Mouse (Mus musculus) C2C12 (cell line): ENCODE results near the gene Shisa7. TPM values are rescaled to one million over a fixed set of nuclear protein-coding genes. Genes with fewer than 3 reads are reported as not detected.
"Not testable (repeated sequence)": the region's sequence is repeated elsewhere in the genome, so short reads cannot be mapped to it uniquely, and the experiment has no call there.

Source experiments
- H3K27me3 ChIP-seq: one replicate; pipeline ENCODE4 v1.6.1; 2011; ENCODE audit not compliant: control insufficient read depth, insufficient read depth, insufficient read length
- H3K36me3 ChIP-seq: one replicate; pipeline ENCODE4 v1.6.1; 2011; ENCODE audit not compliant: control insufficient read depth, insufficient read depth
- H3K4me3 ChIP-seq: one replicate; pipeline ENCODE4 v1.5.1; 2011; ENCODE audit warnings: mild to moderate bottlenecking, control low read depth; ENCODE audit not compliant: poor library complexity, insufficient read depth, severe bottlenecking
- H3K79me2 ChIP-seq: one replicate; pipeline ENCODE4 v1.6.1; 2011; ENCODE audit not compliant: control insufficient read depth, insufficient read depth
- H3K79me3 ChIP-seq: one replicate; pipeline ENCODE4 v1.6.1; 2011; ENCODE audit warnings: low read depth, control low read depth
- H3ac ChIP-seq: one replicate; pipeline ENCODE3; 2011; ENCODE audit warnings: low read depth; ENCODE audit not compliant: control insufficient read depth, insufficient read length
- CEBPB ChIP-seq: IDR thresholded peaks from one replicate; pipeline ENCODE4 v1.6.1; 2011; ENCODE audit warnings: low read depth, mild to moderate bottlenecking, control low read depth, moderate library complexity
- CTCF ChIP-seq: IDR thresholded peaks from one replicate; pipeline ENCODE4 v1.5.1; 2011; ENCODE audit not compliant: control insufficient read depth, insufficient read depth, insufficient read length
- FOSL1 ChIP-seq: IDR thresholded peaks from one replicate; pipeline ENCODE4 v1.8.0; 2011; ENCODE audit warnings: mild to moderate bottlenecking, low read length; ENCODE audit not compliant: poor library complexity, insufficient read depth, severe bottlenecking
- MAX ChIP-seq: IDR thresholded peaks from one replicate; pipeline ENCODE4 v1.6.1; 2011; ENCODE audit warnings: mild to moderate bottlenecking, control low read depth
- MYOD1 ChIP-seq: IDR thresholded peaks from one replicate; pipeline ENCODE4 v1.6.1; 2011; ENCODE audit warnings: low read depth; ENCODE audit not compliant: control insufficient read depth, insufficient read length
- MYOG ChIP-seq: IDR thresholded peaks from one replicate; pipeline ENCODE4 v1.6.1; 2011; ENCODE audit not compliant: control insufficient read depth, insufficient read length; ENCODE audit errors: extremely low read depth
- USF1 ChIP-seq: IDR thresholded peaks from one replicate; pipeline ENCODE4 v1.6.1; 2011; ENCODE audit warnings: low read depth, mild to moderate bottlenecking, control low read depth, moderate library complexity
- polyA plus RNA-seq: library from polyadenylated mRNA; unstranded; fragments of >200 nt; fragmentation: generic; extraction: Trizol; gene quantifications from one replicate; pipeline ENCODE4 v1.2.1, GENCODE M21; 2012; ENCODE audit warnings: missing spikeins

Shisa7 gene
- polyA plus RNA-seq, 1 experiment = not detected

GRCm38 (mm10) chr7:4794631-4795168 lies 49.8 kb downstream of the Shisa7 start:
- no peak for TF ChIP-seq CTCF
- no peak for TF ChIP-seq MYOD1
- TF ChIP-seq CEBPB = no peak
- TF ChIP-seq MAX = no peak
- no peak for TF ChIP-seq FOSL1
- TF ChIP-seq USF1 = no peak
- TF ChIP-seq MYOG = no peak
- Histone ChIP-seq H3K79me2 (peaks cover 27% of the 10 kb centered on the region), H3ac (peak overlapping the region; percentile 100), H3K79me3 (peaks cover 19% of the 10 kb centered on the region), H3K4me3 (peak overlapping the region; percentile 60), H3K36me3 (peaks cover 45% of the 10 kb centered on the region), H3K27me3 (no peaks in the 10 kb centered on the region)

GRCm38 (mm10) chr7:4793674-4794073 lies 50.8 kb downstream of the Shisa7 start:
- Histone ChIP-seq H3K27me3 (no peaks in the 10 kb centered on the region), H3K36me3 (peaks cover 39% of the 10 kb centered on the region), H3K79me3 (peaks cover 19% of the 10 kb centered on the region), H3K4me3 (peak overlapping the region; percentile 60), H3ac (peak overlapping the region; percentile 100), H3K79me2 (peaks cover 27% of the 10 kb centered on the region)
- TF ChIP-seq MAX = no peak
- TF ChIP-seq MYOD1 = no peak
- TF ChIP-seq FOSL1 = no peak
- no peak for TF ChIP-seq CTCF
- TF ChIP-seq MYOG = no peak
- TF ChIP-seq CEBPB = no peak
- no peak for TF ChIP-seq USF1

GRCm38 (mm10) chr7:4793248-4793647 lies 51.2 kb downstream of the Shisa7 start:
- H3K79me2 ChIP-seq = peaks cover 30% of the 10 kb centered on the region
- peak overlapping the region; percentile 100 for H3ac ChIP-seq
- H3K27me3 ChIP-seq = not testable (repeated sequence)
- H3K79me3 ChIP-seq = peaks cover 19% of the 10 kb centered on the region
- H3K4me3 ChIP-seq = peak overlapping the region; percentile 60
- H3K36me3 ChIP-seq = peaks cover 39% of the 10 kb centered on the region

- Histone ChIP-seq H3K79me3 (peaks cover 20% of the 10 kb centered on the region), H3ac (peak within 1 kb of the TSS; percentile 100)
These were observed 52.0 kb downstream of the Shisa7 start, which contains the start of gene Rpl28 for GRCm38 (mm10) chr7:4792278-4793212. TSS of gene Rpl28 (plus strand) at chr7:4792874.

GRCm38 (mm10) chr7:4789436-4789935 lies 55.0 kb downstream of the Shisa7 start, which contains the start of gene Tmem238:
TSS of gene Tmem238 (minus strand) at chr7:4789656.
- H3K79me3 ChIP-seq = peaks cover 20% of the 10 kb centered on the region
- H3K27me3 ChIP-seq = no peaks in the 10 kb centered on the region
- TF ChIP-seq CEBPB (no peak), MYOG (no peak), MAX (no peak), CTCF (no peak), USF1 (no peak), FOSL1 (no peak), MYOD1 (no peak)
- H3K79me2 ChIP-seq = peaks cover 42% of the 10 kb centered on the region
- H3ac ChIP-seq = peak within 1 kb of the TSS; percentile 92
- peak within 1 kb of the TSS; percentile 42 for H3K4me3 ChIP-seq
- H3K36me3 ChIP-seq = peaks cover 21% of the 10 kb centered on the region

More at GRCm38 (mm10) chr7:4792278-4793212, 52.0 kb downstream of the Shisa7 start, which contains the start of gene Rpl28:
- no peaks in the 10 kb centered on the region for H3K27me3 ChIP-seq
- peaks cover 37% of the 10 kb centered on the region for H3K79me2 ChIP-seq
- peak within 1 kb of the TSS; percentile 60 for H3K4me3 ChIP-seq
- H3K36me3 ChIP-seq = peaks cover 39% of the 10 kb centered on the region
- TF ChIP-seq MAX (peak; percentile 85), CTCF (no peak)
